Mouse (Mus musculus): ENCODE measurements around the gene Defb45.

Defb45 gene

DNA sequence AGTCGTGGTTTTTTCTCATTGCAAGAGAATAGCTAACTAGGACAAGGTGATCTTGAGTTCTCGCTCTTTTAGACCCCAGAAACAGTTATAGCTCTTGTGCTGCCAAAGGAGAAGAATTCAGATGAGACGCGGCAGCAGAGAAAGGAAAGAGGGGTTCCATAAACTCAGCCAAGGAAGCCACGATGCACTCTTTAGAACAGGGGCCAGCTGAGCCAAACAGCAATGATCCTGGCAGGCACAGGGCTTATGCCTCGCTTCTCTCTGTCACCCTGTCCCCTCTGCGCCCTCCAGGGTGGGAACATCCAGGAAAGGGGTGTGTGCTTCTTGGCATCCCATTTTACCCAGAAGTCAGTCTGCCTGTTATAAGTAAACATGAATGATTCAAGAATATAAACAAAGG is at the start of gene Defb45:
Defb45 (minus strand) TSS at position 101 of the 400 bp plus-strand sequence.
- DNase-seq (ENCODE audit: low spot score in 2 of 2), result no peak

DNA sequence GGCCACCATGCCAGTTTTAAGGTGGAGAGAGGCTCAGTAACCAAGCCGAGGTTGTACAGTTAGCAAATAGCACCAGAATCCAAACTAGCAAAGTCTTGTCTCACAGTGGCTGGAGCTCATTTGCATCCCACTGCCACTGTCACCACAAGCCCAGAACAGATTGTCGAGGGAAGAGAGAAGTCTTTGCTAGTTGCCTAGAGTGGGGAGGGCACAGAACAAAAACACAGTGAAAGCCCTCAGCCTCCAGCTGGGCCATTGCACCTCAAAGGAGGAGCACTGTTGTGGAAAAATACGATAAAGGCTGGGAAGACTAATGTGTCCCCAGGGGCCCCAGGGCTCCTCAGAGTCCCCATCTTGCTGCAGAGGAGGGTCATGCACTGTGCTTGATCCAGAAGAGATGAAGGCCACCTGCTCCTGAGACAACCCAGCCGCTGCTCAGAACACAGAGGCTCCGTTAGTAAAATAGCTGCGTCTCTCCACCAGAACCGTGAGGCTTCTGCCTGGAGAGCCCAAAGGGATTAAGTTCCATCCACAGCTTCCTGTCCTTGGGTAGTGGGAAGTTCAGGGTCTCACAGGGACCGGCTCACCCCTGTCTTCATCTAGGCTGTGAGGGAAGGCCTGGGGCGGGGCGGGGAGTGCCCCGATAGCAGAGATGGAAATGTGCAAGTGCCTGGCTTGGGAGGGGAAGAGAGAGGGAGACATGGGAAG is 40.4 kb upstream of the Defb45 start:
- no peak for DNase-seq (ENCODE audit: low spot score in 2 of 2)

DNA sequence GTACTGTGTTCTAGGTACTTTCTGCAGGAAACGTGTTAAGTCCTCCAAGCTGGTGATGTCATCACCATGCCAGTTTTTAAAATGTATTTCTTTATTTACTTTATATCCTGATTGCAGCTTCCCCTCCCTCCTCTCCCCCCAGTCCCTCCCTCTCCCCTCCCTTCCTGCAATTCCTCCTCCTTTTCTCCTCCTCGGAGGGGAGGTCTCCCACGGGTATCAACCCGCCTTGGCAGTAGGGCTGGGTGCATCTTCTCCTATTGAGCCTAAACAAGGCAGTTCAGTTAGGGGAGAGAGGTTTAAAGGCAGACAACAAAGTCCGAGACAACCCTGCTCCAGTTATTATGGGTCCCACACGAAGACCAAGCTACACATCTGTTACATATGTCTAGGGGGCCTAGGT is 39.7 kb upstream of the Defb45 start:
- DNase-seq (ENCODE audit: low spot score in 2 of 2), result no peak

DNA sequence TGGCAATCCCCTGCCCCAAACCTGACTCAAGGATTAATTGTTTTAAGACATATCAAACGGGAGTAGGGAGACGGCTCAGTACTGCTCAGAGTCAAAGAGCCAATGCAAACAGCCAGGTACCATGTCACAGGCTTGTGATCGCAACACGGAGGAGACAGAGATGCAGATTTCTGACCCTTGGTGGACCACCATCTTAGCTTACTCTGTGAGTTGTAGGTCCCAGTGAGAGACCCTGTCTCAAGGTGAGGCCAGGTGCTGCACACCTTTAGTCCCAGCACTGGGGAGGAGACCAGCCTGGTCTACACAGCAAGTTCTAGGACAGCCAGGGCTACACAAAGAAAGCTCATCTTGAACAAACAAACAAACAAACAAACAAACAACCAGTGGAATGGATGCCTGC is 38.2 kb upstream of the Defb45 start:
- DNase-seq (ENCODE audit: low spot score in 2 of 2), result no peak

DNA sequence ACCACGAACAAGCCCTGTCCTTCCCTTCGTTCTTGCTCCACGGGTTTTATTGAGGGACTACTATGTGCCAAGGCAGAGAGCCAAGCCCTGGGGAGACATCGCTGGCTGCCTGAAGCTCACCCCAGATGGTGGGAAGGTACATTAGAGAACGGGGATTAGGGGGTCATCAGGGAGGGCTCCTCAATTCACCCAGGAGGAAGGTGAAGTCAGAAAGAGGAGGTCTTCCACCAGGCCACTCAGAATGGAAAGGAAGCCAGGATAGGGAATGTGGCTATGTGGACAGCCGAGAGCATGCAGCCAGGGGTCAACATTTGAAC is 37.8 kb upstream of the Defb45 start:
- no peak for DNase-seq (ENCODE audit: low spot score in 2 of 2)

DNA sequence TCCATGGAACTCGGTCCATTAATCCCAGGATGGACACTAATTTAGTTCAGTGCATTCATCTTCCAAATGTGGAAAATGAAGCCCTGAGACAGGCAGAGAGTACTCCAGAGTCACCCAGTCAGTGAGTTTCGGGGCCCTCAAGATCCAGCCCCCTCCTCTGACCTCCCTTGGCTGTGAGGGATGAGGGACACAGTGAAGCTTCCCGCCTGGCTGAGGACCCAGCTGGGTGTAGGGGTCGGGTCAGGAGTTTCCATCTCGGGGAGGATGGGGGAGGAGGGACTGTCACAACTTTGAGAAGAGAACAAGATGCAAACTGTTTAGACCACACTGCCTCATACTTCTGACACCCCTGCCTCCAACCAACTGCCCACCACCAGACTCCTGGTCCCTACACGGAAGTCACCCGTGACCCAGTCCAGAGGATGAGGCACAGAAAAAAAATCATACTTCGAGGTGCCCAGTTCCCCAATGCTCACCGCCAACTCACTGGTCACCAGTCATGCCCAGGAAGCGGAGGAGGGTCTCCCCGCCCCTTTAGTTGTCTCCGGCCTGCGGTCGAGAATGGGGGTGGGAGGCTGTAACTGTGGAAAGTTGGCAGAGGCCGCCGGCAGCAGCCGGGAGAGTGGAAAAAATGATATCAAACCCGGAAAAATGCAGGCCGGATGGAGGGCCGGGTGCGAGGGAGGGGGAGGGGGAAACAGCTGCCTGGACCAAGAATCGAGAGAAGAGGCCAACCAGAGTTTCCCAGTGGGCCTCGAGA is 37.2 kb upstream of the Defb45 start:
- no peak for DNase-seq (ENCODE audit: low spot score in 2 of 2)

DNA sequence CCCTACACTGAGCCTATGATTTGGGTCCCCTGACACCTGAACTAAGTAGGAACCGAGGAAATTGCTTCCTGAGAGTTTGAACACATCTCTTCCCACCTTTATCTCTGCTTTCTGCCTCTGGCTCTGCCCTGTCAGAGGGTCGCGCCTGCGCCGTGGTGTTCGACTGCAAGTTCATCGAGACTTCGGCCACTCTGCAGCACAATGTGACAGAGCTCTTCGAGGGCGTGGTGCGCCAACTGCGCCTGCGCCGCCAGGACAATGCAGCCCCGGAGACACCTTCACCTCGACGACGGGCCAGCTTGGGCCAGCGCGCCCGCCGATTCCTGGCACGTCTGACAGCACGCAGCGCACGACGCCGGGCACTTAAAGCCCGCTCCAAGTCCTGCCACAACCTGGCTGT is 35.1 kb upstream of the Defb45 start:
- DNase-seq (ENCODE audit: low spot score in 2 of 2), result no peak

DNA sequence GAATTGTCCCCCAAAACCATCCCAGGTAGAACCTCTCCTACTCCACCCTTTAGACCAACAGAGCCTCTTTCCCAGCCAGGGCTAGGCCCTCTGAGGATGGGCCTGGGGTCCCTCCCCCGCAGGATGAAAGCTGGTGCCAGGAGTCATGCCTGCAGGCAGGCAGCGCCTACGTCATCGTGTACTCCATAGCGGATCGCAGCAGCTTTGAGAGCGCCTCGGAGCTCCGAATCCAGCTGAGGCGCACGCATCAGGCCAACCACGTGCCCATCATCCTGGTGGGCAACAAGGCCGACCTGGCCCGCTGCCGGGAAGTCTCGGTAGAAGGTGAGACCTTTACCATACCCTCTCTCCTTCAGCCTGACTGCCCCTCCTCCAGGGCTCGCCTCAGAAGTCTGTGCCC is 34.1 kb upstream of the Defb45 start:
- no peak for DNase-seq (ENCODE audit: low spot score in 2 of 2)

DNA sequence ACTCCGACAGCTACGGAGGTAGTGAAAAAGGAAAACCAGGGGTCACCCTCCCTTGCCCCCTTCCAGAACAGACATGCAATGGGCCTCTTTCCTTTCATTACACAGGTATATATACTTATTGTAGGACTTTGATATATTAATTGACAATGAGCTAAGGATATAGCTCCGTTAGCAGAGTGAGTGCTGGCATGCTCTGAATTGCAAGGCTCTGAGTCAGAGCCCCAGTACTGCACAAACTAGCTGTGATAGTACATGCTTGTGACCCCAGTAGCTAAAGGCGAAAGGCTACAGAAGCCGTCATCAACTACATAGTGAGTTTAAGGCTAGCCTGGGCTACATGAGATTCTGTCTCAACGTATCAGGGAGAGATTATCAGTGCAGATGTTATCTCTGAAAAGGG is 30.7 kb upstream of the Defb45 start:
- DNase-seq (ENCODE audit: low spot score in 2 of 2), result no peak

DNA sequence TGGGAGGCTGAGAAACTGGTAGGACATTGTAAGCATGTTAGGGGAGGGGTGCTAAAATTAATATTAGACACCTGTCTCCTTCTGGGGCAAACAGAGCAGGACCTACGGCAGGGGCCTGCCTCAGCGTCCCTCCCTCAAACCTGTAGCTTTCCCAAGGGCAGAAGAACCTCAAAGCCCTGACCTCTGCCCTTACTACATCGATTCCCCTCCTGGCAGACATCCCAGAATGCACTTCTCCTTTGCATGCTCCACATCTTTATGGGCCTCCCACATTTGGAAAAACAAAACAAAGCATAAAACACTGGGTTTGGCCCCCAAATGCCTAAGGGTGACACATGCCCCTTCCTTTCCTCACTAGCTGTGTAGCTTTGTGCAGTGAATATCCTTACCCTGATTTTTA is 30.0 kb upstream of the Defb45 start:
- no peak for DNase-seq (ENCODE audit: low spot score in 2 of 2)

DNA sequence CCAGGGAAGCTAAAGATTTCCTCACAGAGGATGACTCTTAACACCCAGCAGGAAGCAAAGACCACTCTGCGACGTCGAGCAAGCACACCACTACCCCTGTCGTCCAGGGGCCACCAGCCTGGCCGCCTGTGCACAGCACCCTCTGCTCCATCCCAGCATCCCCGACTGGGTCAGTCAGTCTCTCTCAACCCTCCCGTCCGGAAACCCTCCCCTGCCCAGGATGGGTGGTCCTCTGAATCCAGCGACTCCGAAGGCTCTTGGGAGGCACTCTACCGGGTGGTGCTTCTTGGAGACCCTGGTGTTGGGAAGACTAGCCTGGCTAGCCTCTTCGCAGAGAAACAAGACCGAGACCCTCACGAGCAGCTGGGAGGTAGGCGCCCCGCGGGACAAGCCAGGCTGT is 28.9 kb upstream of the Defb45 start:
- DNase-seq (ENCODE audit: low spot score in 2 of 2), result no peak

DNA sequence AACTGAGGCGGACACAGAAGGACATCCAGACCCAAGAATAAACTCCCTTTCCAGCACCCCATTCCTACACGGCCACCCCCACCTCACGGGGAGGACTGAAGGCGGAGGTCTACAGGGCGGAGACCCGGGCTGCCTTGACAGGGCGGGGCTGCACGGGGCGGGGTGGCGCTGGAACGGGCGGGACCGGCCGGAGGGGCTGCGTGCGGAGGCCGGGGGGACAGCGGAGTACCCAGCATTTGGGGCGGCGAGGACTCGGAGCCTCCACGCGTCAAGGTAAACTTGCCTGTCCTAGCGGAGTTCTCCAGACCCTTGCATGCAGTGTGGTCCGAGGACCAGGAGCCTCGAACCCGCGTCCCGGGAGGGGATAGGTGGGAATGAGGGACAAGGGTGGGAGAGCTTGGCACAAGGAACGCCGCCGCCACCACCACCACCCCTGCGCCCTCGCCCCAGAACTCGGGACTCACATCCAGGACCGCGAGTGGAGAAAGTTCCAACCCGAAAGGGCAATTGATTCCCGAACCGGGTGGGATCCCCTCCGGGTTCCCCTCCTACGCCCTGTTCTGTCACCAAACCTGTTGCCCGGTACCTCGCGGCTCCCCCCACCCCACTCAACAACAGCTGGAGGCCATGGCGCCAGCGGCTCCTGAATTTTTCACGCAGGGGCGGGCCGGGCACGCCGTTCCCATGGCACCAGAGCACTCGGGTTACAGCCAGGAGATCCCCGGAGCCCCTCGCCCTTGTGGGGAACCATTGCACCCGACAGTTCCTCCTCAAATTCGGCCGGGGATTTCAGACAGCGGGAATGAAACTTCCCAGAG is 27.8 kb upstream of the Defb45 start, which contains the start of gene Rem1:
Rem1 (plus strand) TSS at position 178 of the 818 bp plus-strand sequence.
- DNase-seq (ENCODE audit: low spot score in 2 of 2), result no peak

DNA sequence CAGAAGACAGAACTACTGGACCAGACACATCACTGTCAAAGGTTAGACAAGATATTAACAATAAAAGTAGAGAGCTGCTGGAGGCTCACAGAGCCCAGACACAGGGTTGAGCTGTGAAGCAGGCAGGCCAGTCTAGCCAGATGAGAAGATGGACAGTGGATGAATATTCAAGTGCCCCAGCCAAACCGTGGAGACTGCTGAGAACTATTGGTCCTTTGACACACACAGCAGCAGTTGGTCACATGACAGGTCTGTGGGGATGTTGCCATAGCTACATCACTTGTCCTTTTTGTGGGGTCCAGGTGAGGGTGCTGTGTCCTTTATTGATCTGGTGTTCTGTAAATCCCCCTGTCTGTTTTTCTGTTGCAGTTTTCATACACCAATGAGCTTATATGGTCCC is 26.1 kb upstream of the Defb45 start:
- DNase-seq (ENCODE audit: low spot score in 2 of 2), result no peak

DNA sequence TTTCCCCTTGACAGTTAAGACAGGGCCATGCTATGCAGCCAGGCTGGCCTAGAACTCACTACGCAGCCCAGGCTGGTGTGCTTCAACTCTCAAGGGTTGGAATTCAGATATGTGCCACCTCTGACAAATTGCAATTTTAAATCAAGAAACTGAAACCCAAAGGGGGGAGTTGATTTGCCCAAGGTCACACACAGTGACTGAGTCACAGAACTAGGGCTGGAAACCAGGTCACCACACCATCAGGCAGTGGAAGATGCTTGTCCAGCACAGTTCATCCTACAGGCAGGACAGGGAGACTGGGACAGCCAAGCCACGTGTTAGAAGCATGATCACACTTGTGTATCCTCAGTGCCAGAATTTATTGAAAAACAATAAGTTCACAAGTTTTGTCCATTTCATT is 25.4 kb upstream of the Defb45 start:
- no peak for DNase-seq (ENCODE audit: low spot score in 2 of 2)

DNA sequence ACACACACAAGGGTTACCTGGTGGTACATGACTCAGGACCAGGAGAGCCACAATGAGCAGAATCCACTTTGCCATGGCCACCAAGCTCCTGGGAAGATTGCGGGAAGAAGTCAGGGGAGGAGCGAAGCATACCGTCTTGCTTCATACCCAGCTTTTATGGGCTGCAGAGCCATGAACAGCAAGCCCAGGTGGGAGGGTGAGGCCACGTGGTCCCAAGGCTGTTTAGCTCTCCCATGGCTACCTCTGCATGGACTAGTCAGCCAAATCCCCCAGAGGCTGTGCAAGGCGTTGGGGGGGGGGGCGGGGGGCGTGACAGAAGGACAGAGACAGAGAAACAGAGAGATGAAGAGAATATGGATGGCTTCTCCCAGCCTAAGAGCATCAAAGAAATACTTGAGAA is 23.8 kb upstream of the Defb45 start, which contains the start of gene Defb25:
Defb25 (minus strand) TSS at position 101 of the 400 bp plus-strand sequence.
- DNase-seq (ENCODE audit: low spot score in 2 of 2), result no peak

DNA sequence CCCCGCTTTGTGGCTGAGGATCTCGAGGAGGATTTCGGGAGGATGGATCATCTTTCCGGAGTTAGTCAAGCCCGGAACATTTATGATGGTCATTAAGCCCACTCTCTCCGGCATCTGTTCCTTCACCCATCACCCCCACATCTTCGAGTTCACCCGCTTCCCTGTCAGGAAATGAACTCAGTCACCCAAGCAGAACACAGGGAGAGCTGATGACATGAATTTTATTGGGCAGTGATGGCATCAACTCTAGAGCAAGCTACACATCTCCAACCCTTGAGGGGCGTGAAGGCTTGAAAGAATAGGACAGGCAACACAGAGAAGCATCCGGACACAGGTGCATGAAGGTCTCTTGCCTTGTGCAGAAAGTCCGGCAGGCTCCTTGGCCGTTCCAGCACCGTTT is 23.0 kb upstream of the Defb45 start:
- no peak for DNase-seq (ENCODE audit: low spot score in 2 of 2)

DNA sequence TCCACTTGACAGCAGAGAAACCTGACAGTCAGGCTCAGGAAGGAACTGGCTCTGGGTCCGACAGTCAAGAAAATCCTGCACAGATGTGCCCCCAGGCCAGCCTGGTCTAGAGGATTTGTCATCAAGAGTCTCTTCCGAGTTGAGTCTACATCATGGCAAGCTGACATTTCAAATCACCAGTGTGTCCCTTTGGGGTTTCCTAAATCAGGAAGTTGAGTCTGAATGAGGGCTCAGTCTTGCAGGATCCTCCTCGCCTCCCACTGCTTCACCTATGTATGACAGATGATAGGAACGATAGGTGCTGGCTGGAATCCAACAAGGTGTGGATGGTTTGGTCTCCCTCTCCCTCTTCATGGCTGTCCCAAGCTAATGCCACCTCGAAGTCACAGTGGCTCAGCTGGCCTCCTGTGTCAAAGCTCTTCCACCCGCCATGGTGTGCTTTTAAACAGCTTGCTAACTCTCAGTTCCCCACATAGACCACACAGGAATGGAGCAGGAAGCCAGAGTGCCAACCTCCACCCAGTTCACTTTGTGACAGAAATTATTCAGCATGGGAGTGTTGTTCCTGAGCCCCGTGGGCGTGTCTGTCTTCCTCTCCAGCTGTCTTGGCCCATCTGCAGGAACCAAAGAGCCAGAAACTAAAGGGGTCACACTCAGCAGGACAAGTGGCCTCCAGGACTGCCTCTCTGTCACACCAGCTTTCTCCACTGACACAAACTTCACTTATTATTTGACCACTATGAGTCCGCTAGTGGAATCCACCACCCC is 21.4 kb upstream of the Defb45 start:
- DNase-seq (ENCODE audit: low spot score in 2 of 2), result no peak

DNA sequence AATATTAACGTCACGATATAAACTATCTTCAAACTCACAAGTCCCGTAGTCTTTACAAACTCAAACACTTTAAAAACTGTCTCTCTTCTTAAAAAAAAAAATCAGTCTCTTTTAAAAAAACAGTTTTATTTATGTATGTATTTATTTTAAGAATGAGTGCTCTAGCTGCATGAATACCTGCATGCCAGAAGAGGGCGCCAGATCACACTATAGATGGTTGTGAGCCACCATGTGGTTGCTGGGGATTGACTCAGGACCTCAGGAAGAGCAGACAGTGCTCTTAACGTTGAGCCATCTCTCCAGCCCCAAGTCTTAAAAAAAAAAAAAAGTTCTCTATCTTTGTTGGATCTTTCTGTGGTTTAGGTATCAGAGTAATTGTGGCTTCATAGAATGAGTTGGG is 18.2 kb upstream of the Defb45 start:
- no peak for DNase-seq (ENCODE audit: low spot score in 2 of 2)

DNA sequence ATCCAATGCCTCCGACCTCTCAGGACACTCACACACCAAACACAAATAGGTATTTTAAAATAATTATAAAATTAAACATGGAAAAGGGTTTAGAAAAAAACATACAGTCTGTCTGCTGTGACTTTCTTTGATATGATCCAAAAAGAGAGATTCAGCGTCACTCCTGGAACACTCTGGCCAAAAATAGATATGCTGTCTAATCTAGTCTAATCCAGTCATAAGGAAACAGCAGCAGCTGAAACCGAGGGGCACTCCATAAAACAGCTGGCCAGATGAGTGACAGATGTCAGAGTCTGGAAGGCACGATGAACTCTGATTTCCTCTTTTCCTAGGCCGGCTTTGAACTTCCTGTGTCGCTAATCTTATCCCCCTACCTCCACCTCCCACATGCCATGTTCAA is 17.3 kb upstream of the Defb45 start:
- no peak for DNase-seq (ENCODE audit: low spot score in 2 of 2)

DNA sequence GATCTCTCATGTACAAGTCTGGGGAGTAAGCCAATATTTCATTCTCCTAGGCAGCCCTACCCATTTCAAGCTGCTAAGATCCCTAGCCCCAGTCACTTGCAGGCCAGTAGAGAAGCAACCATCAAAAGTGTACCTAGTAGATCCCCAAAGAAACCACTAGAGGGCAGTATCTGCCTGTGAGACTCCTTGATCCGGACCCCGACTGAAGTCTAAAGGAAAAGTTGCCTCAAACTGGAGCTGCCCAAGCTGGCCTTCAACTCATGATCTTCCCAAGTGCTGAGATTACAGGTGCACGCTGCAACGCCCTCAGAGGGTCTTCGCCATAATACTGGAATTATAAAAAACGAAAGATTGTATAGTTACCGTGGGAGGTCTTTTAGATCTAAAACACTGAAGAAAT is 16.4 kb upstream of the Defb45 start:
- peak in 1 of 2 experiments; percentile 55 for DNase-seq (ENCODE audit: low spot score in 2 of 2)

DNA sequence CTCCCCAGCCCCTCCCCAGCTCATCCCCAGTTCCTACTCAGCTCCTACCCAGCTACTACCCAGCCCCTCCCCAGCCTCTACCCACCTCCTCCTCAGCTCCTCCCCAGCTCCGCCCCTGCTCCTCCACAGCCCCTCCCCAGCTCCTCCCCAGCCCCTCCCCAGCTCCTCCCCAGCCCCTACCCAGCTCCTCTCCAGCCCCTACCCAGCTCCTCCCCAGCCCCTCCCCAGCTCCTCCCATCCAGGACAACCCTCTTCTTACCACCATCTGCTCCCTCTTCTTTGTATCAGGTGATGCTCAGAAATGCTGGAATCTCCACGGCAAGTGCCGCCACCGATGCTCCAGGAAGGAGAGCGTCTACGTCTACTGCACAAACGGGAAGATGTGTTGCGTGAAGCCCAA is 13.0 kb upstream of the Defb45 start:
- no peak for DNase-seq (ENCODE audit: low spot score in 2 of 2)

DNA sequence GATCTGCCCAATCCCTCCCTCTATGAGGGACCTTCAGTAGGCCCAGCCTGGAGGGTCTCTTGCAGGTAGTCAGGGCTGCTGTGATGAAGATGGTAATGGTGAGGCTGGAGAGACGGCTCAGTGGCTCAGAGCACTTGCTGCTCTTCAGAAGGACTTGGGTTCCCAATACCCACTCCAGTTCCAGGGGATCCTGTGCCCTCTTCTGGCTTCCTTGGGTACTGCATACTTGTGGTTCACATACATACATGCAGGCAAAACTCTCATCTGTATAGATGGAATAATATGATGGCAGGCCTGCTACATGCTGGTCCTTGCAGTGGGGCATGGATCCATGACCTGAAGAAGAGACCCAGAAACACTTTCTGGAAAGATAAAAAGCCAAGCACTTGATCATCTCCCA is 9.5 kb upstream of the Defb45 start:
- no peak for DNase-seq (ENCODE audit: low spot score in 2 of 2)
